Mouse (Mus musculus): ENCODE data around the gene Col23a1. TPM values are rescaled to one million over a fixed set of nuclear protein-coding genes. Genes with fewer than 3 reads are reported as not detected.

The Col23a1 gene
- polyA plus RNA-seq, 1 experiment from 2014 or later = 13.3 TPM

GRCm38 (mm10) chr11:51448680-51449079 is 159.0 kb downstream of the Col23a1 start:
- Histone ChIP-seq H3K9me3 (ENCODE audit: control insufficient read depth, low read length) (no peaks in the 10 kb centered on the region), H3K27ac (replicated peaks in 1 of 2; ENCODE audit: control insufficient read depth in 1 of 2, insufficient read depth in 1 of 2, low read depth in 2 of 2, low read length in 2 of 2) (no peak overlapping the region), H3K9ac (ENCODE audit: low read length) (no peak overlapping the region), H3K4me2 (ENCODE audit: low read length) (no peak overlapping the region), H3K36me3 (ENCODE audit: control insufficient read depth, insufficient read depth, low read length) (no peaks in the 10 kb centered on the region), H3K4me3 (ENCODE audit: control insufficient read depth in 1 of 2, insufficient read depth in 1 of 2, low read depth in 1 of 2, low read length in 2 of 2) (no peak overlapping the region), H3K27me3 (ENCODE audit: control insufficient read depth, insufficient read depth, low read length) (peaks cover 56% of the 10 kb centered on the region), H3K4me1 (ENCODE audit: control insufficient read depth in 2 of 2, insufficient read depth in 2 of 2, low read length in 2 of 2) (no peaks in the 10 kb centered on the region)
- ATAC-seq (ENCODE audit: insufficient number of reproducible peaks, insufficient read depth, low FRiP score, low read depth) = no peak
- WGBS = 64% methylated on average over 4 of the region's 4 CpGs

GRCm38 (mm10) chr11:51449881-51450280 is 160.2 kb downstream of the Col23a1 start:
- no peak for ATAC-seq (ENCODE audit: insufficient number of reproducible peaks, insufficient read depth, low FRiP score, low read depth)
- Histone ChIP-seq H3K9me3 (ENCODE audit: control insufficient read depth, low read length) (no peaks in the 10 kb centered on the region), H3K36me3 (ENCODE audit: control insufficient read depth, insufficient read depth, low read length) (no peaks in the 10 kb centered on the region), H3K27me3 (ENCODE audit: control insufficient read depth, insufficient read depth, low read length) (peaks cover 68% of the 10 kb centered on the region), H3K4me2 (ENCODE audit: low read length) (no peak overlapping the region), H3K4me3 (ENCODE audit: control insufficient read depth in 1 of 2, insufficient read depth in 1 of 2, low read depth in 1 of 2, low read length in 2 of 2) (no peak overlapping the region), H3K4me1 (ENCODE audit: control insufficient read depth in 2 of 2, insufficient read depth in 2 of 2, low read length in 2 of 2) (no peaks in the 10 kb centered on the region), H3K27ac (replicated peaks in 1 of 2; ENCODE audit: control insufficient read depth in 1 of 2, insufficient read depth in 1 of 2, low read depth in 2 of 2, low read length in 2 of 2) (no peak overlapping the region), H3K9ac (ENCODE audit: low read length) (no peak overlapping the region)
- WGBS = 82% methylated on average over 7 of the region's 7 CpGs

GRCm38 (mm10) chr11:51451281-51451680 is 161.6 kb downstream of the Col23a1 start:
- no peak for ATAC-seq (ENCODE audit: insufficient number of reproducible peaks, insufficient read depth, low FRiP score, low read depth)
- Histone ChIP-seq H3K9ac (ENCODE audit: low read length) (no peak overlapping the region), H3K4me1 (ENCODE audit: control insufficient read depth in 2 of 2, insufficient read depth in 2 of 2, low read length in 2 of 2) (no peaks in the 10 kb centered on the region), H3K27ac (replicated peaks in 1 of 2; ENCODE audit: control insufficient read depth in 1 of 2, insufficient read depth in 1 of 2, low read depth in 2 of 2, low read length in 2 of 2) (no peak overlapping the region), H3K4me3 (ENCODE audit: control insufficient read depth in 1 of 2, insufficient read depth in 1 of 2, low read depth in 1 of 2, low read length in 2 of 2) (no peak overlapping the region), H3K4me2 (ENCODE audit: low read length) (no peak overlapping the region), H3K36me3 (ENCODE audit: control insufficient read depth, insufficient read depth, low read length) (no peaks in the 10 kb centered on the region), H3K9me3 (ENCODE audit: control insufficient read depth, low read length) (no peaks in the 10 kb centered on the region), H3K27me3 (ENCODE audit: control insufficient read depth, insufficient read depth, low read length) (peaks cover 80% of the 10 kb centered on the region)
- 79% methylated on average over 5 of the region's 5 CpGs for WGBS

- Histone ChIP-seq H3K9ac (ENCODE audit: low read length) (no peak overlapping the region), H3K27me3 (ENCODE audit: control insufficient read depth, insufficient read depth, low read length) (peaks cover 80% of the 10 kb centered on the region), H3K4me2 (ENCODE audit: low read length) (no peak overlapping the region), H3K4me1 (ENCODE audit: control insufficient read depth in 2 of 2, insufficient read depth in 2 of 2, low read length in 2 of 2) (no peaks in the 10 kb centered on the region), H3K36me3 (ENCODE audit: control insufficient read depth, insufficient read depth, low read length) (no peaks in the 10 kb centered on the region), H3K27ac (replicated peaks in 1 of 2; ENCODE audit: control insufficient read depth in 1 of 2, insufficient read depth in 1 of 2, low read depth in 2 of 2, low read length in 2 of 2) (no peak overlapping the region), H3K9me3 (ENCODE audit: control insufficient read depth, low read length) (no peaks in the 10 kb centered on the region), H3K4me3 (ENCODE audit: control insufficient read depth in 1 of 2, insufficient read depth in 1 of 2, low read depth in 1 of 2, low read length in 2 of 2) (no peak overlapping the region)
- no peak for ATAC-seq (ENCODE audit: insufficient number of reproducible peaks, insufficient read depth, low FRiP score, low read depth)
- WGBS = 58% methylated on average over 7 of the region's 7 CpGs
These were observed 162.2 kb downstream of the Col23a1 start for GRCm38 (mm10) chr11:51451925-51452324.

- WGBS = 82% methylated on average over 9 of the region's 9 CpGs
These were observed 164.0 kb downstream of the Col23a1 start for GRCm38 (mm10) chr11:51453742-51454141.

GRCm38 (mm10) chr11:51455501-51455900 is 165.8 kb downstream of the Col23a1 start:
- H3K9me3 ChIP-seq (ENCODE audit: control insufficient read depth, low read length) = 0 out of 2 replicates have a peak, but pooled peaks cover 4% of the 10 kb centered on the region
- no peak overlapping the region for H3K4me2 ChIP-seq (ENCODE audit: low read length)
- peaks cover 82% of the 10 kb centered on the region for H3K27me3 ChIP-seq (ENCODE audit: control insufficient read depth, insufficient read depth, low read length)
- no peak overlapping the region for H3K27ac ChIP-seq (replicated peaks in 1 of 2; ENCODE audit: control insufficient read depth in 1 of 2, insufficient read depth in 1 of 2, low read depth in 2 of 2, low read length in 2 of 2)
- peaks cover 9 to 17% of the 10 kb centered on the region in 2 experiments for H3K4me1 ChIP-seq (ENCODE audit: control insufficient read depth in 2 of 2, insufficient read depth in 2 of 2, low read length in 2 of 2)
- no peak overlapping the region for H3K4me3 ChIP-seq (ENCODE audit: control insufficient read depth in 1 of 2, insufficient read depth in 1 of 2, low read depth in 1 of 2, low read length in 2 of 2)
- ATAC-seq (ENCODE audit: insufficient number of reproducible peaks, insufficient read depth, low FRiP score, low read depth) = no peak
- H3K9ac ChIP-seq (ENCODE audit: low read length) = no peak overlapping the region
- H3K36me3 ChIP-seq (ENCODE audit: control insufficient read depth, insufficient read depth, low read length) = no peaks in the 10 kb centered on the region

More at GRCm38 (mm10) chr11:51453742-51454141, 164.0 kb downstream of the Col23a1 start:
- Histone ChIP-seq H3K9me3 (ENCODE audit: control insufficient read depth, low read length) (no peaks in the 10 kb centered on the region), H3K4me2 (ENCODE audit: low read length) (no peak overlapping the region), H3K36me3 (ENCODE audit: control insufficient read depth, insufficient read depth, low read length) (no peaks in the 10 kb centered on the region), H3K27me3 (ENCODE audit: control insufficient read depth, insufficient read depth, low read length) (peaks cover 88% of the 10 kb centered on the region), H3K27ac (replicated peaks in 1 of 2; ENCODE audit: control insufficient read depth in 1 of 2, insufficient read depth in 1 of 2, low read depth in 2 of 2, low read length in 2 of 2) (no peak overlapping the region), H3K4me1 (ENCODE audit: control insufficient read depth in 2 of 2, insufficient read depth in 2 of 2, low read length in 2 of 2) (peaks cover 3 to 5% of the 10 kb centered on the region in 2 experiments; a peak in 3 of 4 replicates), H3K4me3 (ENCODE audit: control insufficient read depth in 1 of 2, insufficient read depth in 1 of 2, low read depth in 1 of 2, low read length in 2 of 2) (no peak overlapping the region), H3K9ac (ENCODE audit: low read length) (no peak overlapping the region)
- ATAC-seq (ENCODE audit: insufficient number of reproducible peaks, insufficient read depth, low FRiP score, low read depth) = no peak

- Histone ChIP-seq H3K36me3 (ENCODE audit: control insufficient read depth, insufficient read depth, low read length) (no peaks in the 10 kb centered on the region), H3K27me3 (ENCODE audit: control insufficient read depth, insufficient read depth, low read length) (peaks cover 86% of the 10 kb centered on the region), H3K4me1 (ENCODE audit: control insufficient read depth in 2 of 2, insufficient read depth in 2 of 2, low read length in 2 of 2) (peaks cover 9 to 17% of the 10 kb centered on the region in 2 experiments), H3K4me2 (ENCODE audit: low read length) (no peak overlapping the region), H3K9me3 (ENCODE audit: control insufficient read depth, low read length) (0 out of 2 replicates have a peak, but pooled peaks cover 4% of the 10 kb centered on the region), H3K9ac (ENCODE audit: low read length) (no peak overlapping the region), H3K4me3 (ENCODE audit: control insufficient read depth in 1 of 2, insufficient read depth in 1 of 2, low read depth in 1 of 2, low read length in 2 of 2) (no peak overlapping the region), H3K27ac (replicated peaks in 1 of 2; ENCODE audit: control insufficient read depth in 1 of 2, insufficient read depth in 1 of 2, low read depth in 2 of 2, low read length in 2 of 2) (no peak overlapping the region)
- WGBS = 36% methylated on average over 5 of the region's 5 CpGs
- ATAC-seq (ENCODE audit: insufficient number of reproducible peaks, insufficient read depth, low FRiP score, low read depth) = no peak
These were observed 167.9 kb downstream of the Col23a1 start for GRCm38 (mm10) chr11:51457624-51458023.

GRCm38 (mm10) chr11:51458649-51459048 is 168.9 kb downstream of the Col23a1 start:
- Histone ChIP-seq H3K9ac (ENCODE audit: low read length) (no peak overlapping the region), H3K36me3 (ENCODE audit: control insufficient read depth, insufficient read depth, low read length) (no peaks in the 10 kb centered on the region), H3K4me1 (ENCODE audit: control insufficient read depth in 2 of 2, insufficient read depth in 2 of 2, low read length in 2 of 2) (peaks cover 9 to 17% of the 10 kb centered on the region in 2 experiments), H3K4me2 (ENCODE audit: low read length) (no peak overlapping the region), H3K27me3 (ENCODE audit: control insufficient read depth, insufficient read depth, low read length) (peaks cover 86% of the 10 kb centered on the region), H3K4me3 (ENCODE audit: control insufficient read depth in 1 of 2, insufficient read depth in 1 of 2, low read depth in 1 of 2, low read length in 2 of 2) (no peak overlapping the region), H3K9me3 (ENCODE audit: control insufficient read depth, low read length) (0 out of 2 replicates have a peak, but pooled peaks cover 4% of the 10 kb centered on the region), H3K27ac (replicated peaks in 1 of 2; ENCODE audit: control insufficient read depth in 1 of 2, insufficient read depth in 1 of 2, low read depth in 2 of 2, low read length in 2 of 2) (no peak overlapping the region)
- WGBS = 14% methylated on average over 4 of the region's 4 CpGs
- ATAC-seq (ENCODE audit: insufficient number of reproducible peaks, insufficient read depth, low FRiP score, low read depth) = peak; percentile 73
